Mouse (Mus musculus) hindbrain, embryonic 10.5 days (tissue): ENCODE measurements at regions not wholly inside any gene's neighbourhood (a gene's known extent, or its start where the extent isn't known, plus 50 kb on each side); places are given as distances from the start of the nearest gene placed in this dataset.

ENCODE experiments used
- DNase-seq: peaks from one replicate; pipeline ENCODE4 v3.0.0-alpha.2; 2017; ENCODE audit warnings: low spot score
- H3K27ac ChIP-seq: fragments of 300-500 bp; sonication (generic); 2 replicates; pipeline ENCODE4 v1.5.1; 2016; ENCODE audit warnings: mild to moderate bottlenecking, moderate library complexity
- H3K27me3 ChIP-seq: fragments of 300-500 bp; sonication (generic); 2 replicates; pipeline ENCODE4 v1.6.1; 2016; ENCODE audit warnings: mild to moderate bottlenecking; ENCODE audit not compliant: poor library complexity, insufficient read depth, severe bottlenecking
- H3K36me3 ChIP-seq: fragments of 300-500 bp; sonication (generic); 2 replicates; pipeline ENCODE4 v1.6.1; 2016; ENCODE audit warnings: mild to moderate bottlenecking, moderate library complexity
- H3K4me1 ChIP-seq: fragments of 300-500 bp; sonication (generic); replicated peaks from 2 replicates; pipeline ENCODE4 v1.6.1; 2016; ENCODE audit warnings: mild to moderate bottlenecking
- H3K4me3 ChIP-seq: fragments of 300-500 bp; sonication (generic); 2 replicates; pipeline ENCODE4 v1.5.1; 2016; ENCODE audit warnings: mild to moderate bottlenecking, moderate library complexity
- H3K9me3 ChIP-seq: fragments of 300-500 bp; sonication (generic); 2 replicates; pipeline ENCODE4 v1.6.1; 2016; ENCODE audit warnings: mild to moderate bottlenecking, moderate library complexity
- WGBS: fragments of 180-500 bp; shearing (Covaris S2); methylation state at CpG from one replicate; pipeline ENCODE4 v1.1.7; 2016; 5-methylcytosine and 5-hydroxymethylcytosine counted together

GRCm38 (mm10) chr7:130042296-130042910, 450.7 kb downstream of the Wdr11 start:
- Histone ChIP-seq H3K27me3 (peaks cover 30% of the 10 kb centered on the region), H3K27ac (0 out of 2 replicates have a peak overlapping the region, but pooled peaks have one; percentile 50), H3K4me1 (peaks cover 53% of the 10 kb centered on the region), H3K36me3 (no peaks in the 10 kb centered on the region), H3K4me3 (no peak overlapping the region), H3K9me3 (0 out of 2 replicates have a peak, but pooled peaks cover 3% of the 10 kb centered on the region)
- no peak for DNase-seq
- WGBS: 60% methylated on average over 5 of the region's 5 CpGs

GRCm38 (mm10) chr7:130043397-130044234, 452.0 kb downstream of the Wdr11 start:
- Histone ChIP-seq H3K4me1 (peaks cover 63% of the 10 kb centered on the region), H3K9me3 (0 out of 2 replicates have a peak, but pooled peaks cover 3% of the 10 kb centered on the region), H3K27ac (no peak overlapping the region), H3K4me3 (no peak overlapping the region), H3K27me3 (peaks cover 26% of the 10 kb centered on the region), H3K36me3 (no peaks in the 10 kb centered on the region)
- WGBS: 74% methylated on average over 21 of the region's 21 CpGs
- DNase-seq: no peak

- 91% methylated on average over 6 of the region's 6 CpGs for WGBS
- DNase-seq: no peak
- no peaks in the 10 kb centered on the region for H3K36me3 ChIP-seq
- peaks cover 68% of the 10 kb centered on the region for H3K4me1 ChIP-seq
- H3K27me3 ChIP-seq: peaks cover 26% of the 10 kb centered on the region
- H3K4me3 ChIP-seq: no peak overlapping the region
- H3K27ac ChIP-seq: no peak overlapping the region
- H3K9me3 ChIP-seq: 0 out of 2 replicates have a peak, but pooled peaks cover 3% of the 10 kb centered on the region
Observed at GRCm38 (mm10) chr7:130044235-130044553, 452.5 kb downstream of the Wdr11 start.

GRCm38 (mm10) chr7:130044581-130044980, 452.9 kb downstream of the Wdr11 start:
- no peak for DNase-seq
- H3K36me3 ChIP-seq: no peaks in the 10 kb centered on the region
- H3K4me3 ChIP-seq: no peak overlapping the region
- H3K4me1 ChIP-seq: peaks cover 72% of the 10 kb centered on the region
- no peak overlapping the region for H3K27ac ChIP-seq
- WGBS: 83% methylated on average over 6 of the region's 6 CpGs
- H3K27me3 ChIP-seq: peaks cover 26% of the 10 kb centered on the region
- H3K9me3 ChIP-seq: no peaks in the 10 kb centered on the region

GRCm38 (mm10) chr7:130046086-130046485, 454.4 kb downstream of the Wdr11 start:
- H3K4me3 ChIP-seq: no peak overlapping the region
- no peaks in the 10 kb centered on the region for H3K36me3 ChIP-seq
- H3K27me3 ChIP-seq: peaks cover 23% of the 10 kb centered on the region
- H3K4me1 ChIP-seq: peaks cover 87% of the 10 kb centered on the region
- DNase-seq: no peak
- WGBS: 62% methylated on average over 2 of the region's 2 CpGs
- peak overlapping the region; percentile 69; the same call in 1 of the 2 replicates for H3K27ac ChIP-seq
- no peaks in the 10 kb centered on the region for H3K9me3 ChIP-seq

- H3K9me3 ChIP-seq: no peaks in the 10 kb centered on the region
- no peaks in the 10 kb centered on the region for H3K36me3 ChIP-seq
- no peak for DNase-seq
- H3K4me3 ChIP-seq: no peak overlapping the region
- WGBS: 42% methylated on average over 11 of the region's 11 CpGs
- H3K27ac ChIP-seq: peak overlapping the region; percentile 81
- peaks cover 77% of the 10 kb centered on the region for H3K4me1 ChIP-seq
- peaks cover 34% of the 10 kb centered on the region for H3K27me3 ChIP-seq
Observed at GRCm38 (mm10) chr7:130047293-130048034, 455.8 kb downstream of the Wdr11 start.

- no peaks in the 10 kb centered on the region for H3K36me3 ChIP-seq
- peak; percentile 82 for DNase-seq
- peaks cover 41% of the 10 kb centered on the region for H3K27me3 ChIP-seq
- 18% methylated on average over 6 of the region's 6 CpGs for WGBS
- H3K27ac ChIP-seq: peak overlapping the region; percentile 81
- no peaks in the 10 kb centered on the region for H3K9me3 ChIP-seq
- no peak overlapping the region for H3K4me3 ChIP-seq
- peaks cover 73% of the 10 kb centered on the region for H3K4me1 ChIP-seq
Observed at GRCm38 (mm10) chr7:130048106-130048772, 456.6 kb downstream of the Wdr11 start.

GRCm38 (mm10) chr7:130049461-130049860, 457.8 kb downstream of the Wdr11 start:
- H3K27ac ChIP-seq: peak overlapping the region; percentile 81; the same call in 1 of the 2 replicates
- 83% methylated on average over 2 of the region's 2 CpGs for WGBS

GRCm38 (mm10) chr7:130050120-130050519, 458.5 kb downstream of the Wdr11 start:
- Histone ChIP-seq H3K4me3 (no peak overlapping the region), H3K9me3 (no peaks in the 10 kb centered on the region), H3K27me3 (peaks cover 32% of the 10 kb centered on the region), H3K4me1 (peaks cover 57% of the 10 kb centered on the region), H3K36me3 (no peaks in the 10 kb centered on the region), H3K27ac (peak overlapping the region; percentile 81; the same call in 1 of the 2 replicates)
- WGBS: 7% methylated on average over 2 of the region's 2 CpGs
- no peak for DNase-seq

More at GRCm38 (mm10) chr7:130049461-130049860, 457.8 kb downstream of the Wdr11 start:
- Histone ChIP-seq H3K9me3 (no peaks in the 10 kb centered on the region), H3K4me3 (no peak overlapping the region), H3K27me3 (peaks cover 37% of the 10 kb centered on the region), H3K36me3 (no peaks in the 10 kb centered on the region), H3K4me1 (peaks cover 62% of the 10 kb centered on the region)
- no peak for DNase-seq

GRCm38 (mm10) chr7:130052376-130052775, 460.7 kb downstream of the Wdr11 start:
- Histone ChIP-seq H3K27me3 (peaks cover 20% of the 10 kb centered on the region), H3K4me1 (peaks cover 38% of the 10 kb centered on the region)
- WGBS: 92% methylated on average over 5 of the region's 5 CpGs

GRCm38 (mm10) chr7:130057708-130058107, 462.5 kb downstream of the Ate1 start:
- 87% methylated on average over 6 of the region's 6 CpGs for WGBS
- H3K4me1 ChIP-seq: 0 out of 2 replicates have a peak, but pooled peaks cover 6% of the 10 kb centered on the region
- DNase-seq: no peak
- H3K36me3 ChIP-seq: no peaks in the 10 kb centered on the region
- H3K27me3 ChIP-seq: 0 out of 2 replicates have a peak, but pooled peaks cover 7% of the 10 kb centered on the region
- H3K4me3 ChIP-seq: no peak overlapping the region
- H3K9me3 ChIP-seq: no peaks in the 10 kb centered on the region
- H3K27ac ChIP-seq: no peak overlapping the region

More at GRCm38 (mm10) chr7:130052376-130052775, 460.7 kb downstream of the Wdr11 start:
- Histone ChIP-seq H3K27ac (no peak overlapping the region), H3K36me3 (no peaks in the 10 kb centered on the region), H3K9me3 (no peaks in the 10 kb centered on the region), H3K4me3 (no peak overlapping the region)
- DNase-seq: no peak

GRCm38 (mm10) chr7:130058267-130058666, 461.9 kb downstream of the Ate1 start:
- no peaks in the 10 kb centered on the region for H3K9me3 ChIP-seq
- DNase-seq: no peak
- 89% methylated on average over 12 of the region's 12 CpGs for WGBS
- H3K27ac ChIP-seq: no peak overlapping the region
- H3K4me1 ChIP-seq: 0 out of 2 replicates have a peak, but pooled peaks cover 6% of the 10 kb centered on the region
- H3K36me3 ChIP-seq: no peaks in the 10 kb centered on the region
- no peak overlapping the region for H3K4me3 ChIP-seq
- 0 out of 2 replicates have a peak, but pooled peaks cover under 1% of the 10 kb centered on the region for H3K27me3 ChIP-seq
